Mouse (Mus musculus): ENCODE results near the gene Rnf115. TPM values are rescaled to one million over a fixed set of nuclear protein-coding genes. Genes with fewer than 3 reads are reported as not detected.

Rnf115 gene
- total RNA-seq, 1 experiment = 22.1 TPM

GRCm38 (mm10) chr3:96808651-96809050 is 81.2 kb downstream of the Rnf115 start:
- H3K27ac ChIP-seq (ENCODE audit: insufficient read depth, low read depth, low read length, poor library complexity, severe bottlenecking) = peak overlapping the region; percentile 81
- H3K4me3 ChIP-seq (ENCODE audit: insufficient read depth in 1 of 2, low read depth in 1 of 2, low read length in 2 of 2, poor library complexity in 1 of 2, severe bottlenecking in 1 of 2) = no peak overlapping the region
- TF ChIP-seq ZC3H11A (IDR thresholded peaks at IDR 0.05; ENCODE audit: borderline replicate concordance, low read depth, low read length) = no peak
- TF ChIP-seq CHD2 (IDR thresholded peaks at IDR 0.05; ENCODE audit: low read depth, low read length) = no peak
- TF ChIP-seq MAFK (IDR thresholded peaks at IDR 0.05; ENCODE audit: insufficient read depth, low read depth, low read length) = no peak
- no peak for TF ChIP-seq ZNF384 (IDR thresholded peaks at IDR 0.05; ENCODE audit: low read depth, low read length)
- no peak for TF ChIP-seq HCFC1 (IDR thresholded peaks at IDR 0.05; ENCODE audit: borderline replicate concordance, insufficient read depth, low read length)
- H3K9ac ChIP-seq (ENCODE audit: insufficient read depth, low read depth, low read length, poor library complexity, severe bottlenecking) = no peak overlapping the region
- in situ Hi-C loops (cut with MboI; ENCODE audit: low sequenced_read_pairs in 2 of 2, unreplicated experiment in 2 of 2) = no loop called here
- DNase-seq (ENCODE audit: low read depth, low spot score) = no peak
- H3K4me1 ChIP-seq (ENCODE audit: control insufficient read depth in 2 of 2, insufficient read depth in 2 of 2, low read length in 2 of 2, poor library complexity in 1 of 2) = peaks cover 0 to 10% of the 10 kb centered on the region in 2 experiments; a peak in 2 of 4 replicates
- H3K9me3 ChIP-seq (ENCODE audit: control insufficient read depth, insufficient read depth, low read depth, low read length) = no peaks in the 10 kb centered on the region
- H3K36me3 ChIP-seq (ENCODE audit: control insufficient read depth, insufficient read depth, low read length, poor library complexity, severe bottlenecking) = no peaks in the 10 kb centered on the region

GRCm38 (mm10) chr3:96811232-96811631 is 83.8 kb downstream of the Rnf115 start:
- TF ChIP-seq MAFK (IDR thresholded peaks at IDR 0.05; ENCODE audit: insufficient read depth, low read depth, low read length) (no peak), HCFC1 (IDR thresholded peaks at IDR 0.05; ENCODE audit: borderline replicate concordance, insufficient read depth, low read length) (no peak), CHD2 (IDR thresholded peaks at IDR 0.05; ENCODE audit: low read depth, low read length) (no peak), ZC3H11A (IDR thresholded peaks at IDR 0.05; ENCODE audit: borderline replicate concordance, low read depth, low read length) (no peak), ZNF384 (IDR thresholded peaks at IDR 0.05; ENCODE audit: low read depth, low read length) (no peak)
- no peak overlapping the region for H3K27ac ChIP-seq (ENCODE audit: insufficient read depth, low read depth, low read length, poor library complexity, severe bottlenecking)
- in situ Hi-C loops (cut with MboI; ENCODE audit: low sequenced_read_pairs in 2 of 2, unreplicated experiment in 2 of 2) = no loop called here
- no peaks in the 10 kb centered on the region for H3K9me3 ChIP-seq (ENCODE audit: control insufficient read depth, insufficient read depth, low read depth, low read length)
- peaks cover 0 to 23% of the 10 kb centered on the region in 2 experiments; a peak in 2 of 4 replicates for H3K4me1 ChIP-seq (ENCODE audit: control insufficient read depth in 2 of 2, insufficient read depth in 2 of 2, low read length in 2 of 2, poor library complexity in 1 of 2)
- no peak for DNase-seq (ENCODE audit: low read depth, low spot score)
- no peak overlapping the region for H3K9ac ChIP-seq (ENCODE audit: insufficient read depth, low read depth, low read length, poor library complexity, severe bottlenecking)
- no peak overlapping the region for H3K4me3 ChIP-seq (ENCODE audit: insufficient read depth in 1 of 2, low read depth in 1 of 2, low read length in 2 of 2, poor library complexity in 1 of 2, severe bottlenecking in 1 of 2)
- H3K36me3 ChIP-seq (ENCODE audit: control insufficient read depth, insufficient read depth, low read length, poor library complexity, severe bottlenecking) = no peaks in the 10 kb centered on the region

DNA sequence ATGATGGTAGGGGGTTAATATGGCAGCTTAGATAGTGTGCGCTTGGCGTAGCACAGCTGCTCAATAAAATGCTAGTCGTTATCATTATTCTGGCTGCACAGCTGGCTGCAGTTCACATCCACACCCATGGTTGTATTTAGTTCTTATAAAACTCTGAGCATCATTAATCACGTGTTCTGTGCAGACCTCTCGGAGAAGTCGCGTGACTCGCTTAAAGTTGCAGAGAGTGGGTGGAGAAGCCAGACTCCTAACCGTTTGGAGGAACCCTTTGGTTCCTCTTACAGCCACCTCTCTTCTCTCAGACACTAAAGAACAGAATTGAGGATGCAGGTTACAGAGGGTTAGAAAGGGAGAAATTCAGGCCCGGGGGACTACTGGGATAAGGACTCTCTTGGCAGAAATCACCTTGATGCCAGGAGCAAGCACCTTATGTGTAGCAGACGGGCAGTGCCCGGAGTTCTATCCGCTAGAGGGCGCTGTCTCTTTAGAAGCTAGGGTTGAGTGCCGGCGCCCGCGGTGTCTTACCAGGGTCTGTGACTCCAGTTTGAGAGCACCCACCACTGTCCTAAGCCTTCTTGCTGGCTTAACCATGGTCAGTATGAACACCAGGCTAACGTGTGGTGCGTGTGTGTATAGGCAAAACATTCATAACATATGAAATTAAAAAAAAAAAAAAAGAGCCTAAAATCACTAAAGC is 85.1 kb downstream of the Rnf115 start:
- H3K27ac ChIP-seq (ENCODE audit: insufficient read depth, low read depth, low read length, poor library complexity, severe bottlenecking) = no peak overlapping the region
- H3K4me1 ChIP-seq (ENCODE audit: control insufficient read depth in 2 of 2, insufficient read depth in 2 of 2, low read length in 2 of 2, poor library complexity in 1 of 2) = peaks cover 0 to 21% of the 10 kb centered on the region in 2 experiments; a peak in 2 of 4 replicates
- no peaks in the 10 kb centered on the region for H3K36me3 ChIP-seq (ENCODE audit: control insufficient read depth, insufficient read depth, low read length, poor library complexity, severe bottlenecking)
- in situ Hi-C loops (cut with MboI; ENCODE audit: low sequenced_read_pairs in 2 of 2, unreplicated experiment in 2 of 2) = no loop called here
- H3K4me3 ChIP-seq (ENCODE audit: insufficient read depth in 1 of 2, low read depth in 1 of 2, low read length in 2 of 2, poor library complexity in 1 of 2, severe bottlenecking in 1 of 2) = no peak overlapping the region
- no peak overlapping the region for H3K9ac ChIP-seq (ENCODE audit: insufficient read depth, low read depth, low read length, poor library complexity, severe bottlenecking)
- peak; percentile 83 for DNase-seq (ENCODE audit: low read depth, low spot score)
- TF ChIP-seq ZNF384 (IDR thresholded peaks at IDR 0.05; ENCODE audit: low read depth, low read length) (0 out of 2 replicates have a peak, but pooled peaks have one; percentile 29), ZC3H11A (IDR thresholded peaks at IDR 0.05; ENCODE audit: borderline replicate concordance, low read depth, low read length) (no peak)
- H3K9me3 ChIP-seq (ENCODE audit: control insufficient read depth, insufficient read depth, low read depth, low read length) = no peaks in the 10 kb centered on the region

DNA sequence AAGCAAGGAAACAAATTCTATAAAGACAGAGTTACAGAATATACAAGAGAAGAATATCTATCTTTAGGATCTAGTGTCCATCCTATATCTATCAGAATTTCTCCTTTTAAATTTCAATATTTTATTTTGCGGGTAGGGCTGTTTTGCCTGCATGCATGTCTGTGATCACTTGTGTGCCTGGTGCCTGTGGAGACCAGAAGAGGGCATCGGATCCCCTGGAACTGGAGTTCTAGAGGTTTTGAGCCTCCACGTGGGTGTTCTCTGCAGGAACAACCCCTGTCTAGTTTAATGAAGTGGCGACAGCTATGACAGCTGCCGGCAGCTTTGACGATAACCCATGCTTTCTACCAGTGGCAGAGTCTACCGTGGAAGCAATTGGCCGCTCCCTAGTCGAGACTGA is 85.6 kb downstream of the Rnf115 start:
- Histone ChIP-seq H3K9me3 (ENCODE audit: control insufficient read depth, insufficient read depth, low read depth, low read length) (no peaks in the 10 kb centered on the region), H3K27ac (ENCODE audit: insufficient read depth, low read depth, low read length, poor library complexity, severe bottlenecking) (no peak overlapping the region), H3K4me1 (ENCODE audit: control insufficient read depth in 2 of 2, insufficient read depth in 2 of 2, low read length in 2 of 2, poor library complexity in 1 of 2) (peaks cover 0 to 20% of the 10 kb centered on the region in 2 experiments; a peak in 2 of 4 replicates), H3K9ac (ENCODE audit: insufficient read depth, low read depth, low read length, poor library complexity, severe bottlenecking) (peak overlapping the region; percentile 35; the same call in 1 of the 2 replicates), H3K4me3 (ENCODE audit: insufficient read depth in 1 of 2, low read depth in 1 of 2, low read length in 2 of 2, poor library complexity in 1 of 2, severe bottlenecking in 1 of 2) (peak overlapping the region in 1 of 2 experiments; percentile 10; a peak in 1 of 4 replicates), H3K36me3 (ENCODE audit: control insufficient read depth, insufficient read depth, low read length, poor library complexity, severe bottlenecking) (no peaks in the 10 kb centered on the region)
- no peak for DNase-seq (ENCODE audit: low read depth, low spot score)
- no peak for TF ChIP-seq ZC3H11A (IDR thresholded peaks at IDR 0.05; ENCODE audit: borderline replicate concordance, low read depth, low read length)
- TF ChIP-seq ZNF384 (IDR thresholded peaks at IDR 0.05; ENCODE audit: low read depth, low read length) = no peak
- no peak for TF ChIP-seq MAFK (IDR thresholded peaks at IDR 0.05; ENCODE audit: insufficient read depth, low read depth, low read length)
- TF ChIP-seq CHD2 (IDR thresholded peaks at IDR 0.05; ENCODE audit: low read depth, low read length) = no peak
- TF ChIP-seq HCFC1 (IDR thresholded peaks at IDR 0.05; ENCODE audit: borderline replicate concordance, insufficient read depth, low read length) = no peak
- in situ Hi-C loops (cut with MboI; ENCODE audit: low sequenced_read_pairs in 2 of 2, unreplicated experiment in 2 of 2) = no loop called here

All from ES-E14 (cell line).